In the genomic region with DNA sequence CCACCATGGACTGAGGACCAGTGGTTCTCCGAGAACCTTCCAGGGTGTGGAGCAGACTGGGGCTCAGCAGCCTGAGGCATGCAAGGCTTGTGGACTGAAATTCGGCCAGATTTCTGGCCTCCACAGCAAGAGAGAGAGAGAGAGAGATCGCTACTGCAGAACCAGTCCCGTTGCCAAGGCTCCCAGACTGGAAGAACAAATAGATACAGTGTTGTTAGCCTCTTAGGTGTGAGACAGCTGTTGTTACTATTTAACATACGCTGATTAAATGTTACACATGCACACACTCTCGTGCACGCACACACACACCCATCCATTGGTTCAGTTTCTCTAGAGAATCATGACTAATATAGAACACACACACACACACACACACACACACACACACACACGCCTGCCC, we compare ENCODE assay signal across 26 mouse cellular contexts.
DNase-seq lines count a peak whose midpoint lies in the region; ATAC-seq lines count a peak whose summit lies in the region.
"Had no signal": no experiment of that assay in that cellular context is flagged by ENCODE, and none has a peak within 500 bp of the region (broad histone marks: within the 10 kb centered on the region; RNA-seq: fewer than 3 reads in every experiment).

No protein-coding gene starts in this region.

- no peak for ATAC-seq in forebrain, embryonic 14.5 days
- ATAC-seq in forebrain, embryonic 12.5 days (ENCODE audit: low FRiP score): no peak
- ATAC-seq in erythroblast, adult 5-6 weeks (replicated peaks; ENCODE audit: low FRiP score, poor library complexity, severe bottlenecking): no peak
- ATAC-seq: activated CD4-positive, CD25-positive, alpha-beta regulatory T cell, adult 4 months; liver, embryonic 12.5 days; midbrain, embryonic 15.5 days had no signal

- 73% methylated on average over 8 of the region's 8 CpGs for whole genome bisulfite sequencing in forebrain, embryonic 14.5 days
- 85% methylated on average over 8 of the region's 8 CpGs for WGBS in forebrain, embryonic 12.5 days

- H3K9ac ChIP-seq in forebrain, embryonic 14.5 days (ENCODE audit: low read length): no peak overlapping the region
- H3K9ac ChIP-seq in forebrain, embryonic 12.5 days: no peak overlapping the region
- H3K9ac ChIP-seq: embryonic facial prominence, embryonic 13.5 days; heart, embryonic 15.5 days; hindbrain, embryonic 14.5 days; limb, embryonic 13.5 days; liver, embryonic 12.5 days; midbrain, embryonic 15.5 days had no signal

- no peak overlapping the region for H3K4me3 ChIP-seq in forebrain, embryonic 14.5 days (ENCODE audit: low read depth, low read length)
- H3K4me3 ChIP-seq in forebrain, embryonic 12.5 days (replicated peaks): no peak overlapping the region
- H3K4me3 ChIP-seq: embryonic facial prominence, embryonic 13.5 days; gastrocnemius, adult 2 months; heart, embryonic 15.5 days; limb, embryonic 13.5 days; liver, embryonic 12.5 days; midbrain, embryonic 15.5 days had no signal

- no peak overlapping the region for H3K27ac ChIP-seq in forebrain, embryonic 14.5 days (ENCODE audit: low read depth, low read length)
- no peak overlapping the region for H3K27ac ChIP-seq in forebrain, embryonic 12.5 days
- H3K27ac ChIP-seq: embryonic facial prominence, embryonic 13.5 days; gastrocnemius, adult 2 months; heart, embryonic 15.5 days; hindbrain, embryonic 14.5 days; limb, embryonic 13.5 days; liver, embryonic 12.5 days had no signal

- DNase-seq in forebrain, embryonic 14.5 days (ENCODE audit: low spot score): peak; percentile 35
- peak; percentile 28 to 53 for DNase-seq in left cerebral cortex, postnatal 14 days (ENCODE audit: low spot score in 2 of 2)
- no peak for DNase-seq in left cerebral cortex, postnatal 36 days (ENCODE audit: low spot score in 2 of 2)
- DNase-seq in right cerebral cortex, adult 2 months (ENCODE audit: low spot score in 2 of 2): peak; percentile 26 to 43
- no peak for DNase-seq in right cerebral cortex, postnatal 25 days
- DNase-seq: adrenal gland, adult 8-10 months; cerebellum, adult 2 months; cerebellum, postnatal 36 days; embryo, embryonic 11 days; gastrocnemius, adult 2 months; heart, postnatal 36 days; kidney, adult 8-10 months; kidney, postnatal 14 days; lung, adult 18-20 months; lung, postnatal 14 days; thymus, adult 18-20 months; thymus, postnatal 36 days had no signal

- H3K4me2 ChIP-seq in forebrain, embryonic 14.5 days (ENCODE audit: low read length): no peak overlapping the region
- no peak overlapping the region for H3K4me2 ChIP-seq in forebrain, embryonic 12.5 days
- H3K4me2 ChIP-seq: embryonic facial prominence, embryonic 13.5 days; heart, embryonic 15.5 days; hindbrain, embryonic 14.5 days; limb, embryonic 13.5 days; liver, embryonic 12.5 days; midbrain, embryonic 15.5 days had no signal

- no peaks in the 10 kb centered on the region for H3K36me3 ChIP-seq in forebrain, embryonic 14.5 days (ENCODE audit: control insufficient read depth, insufficient read depth, low read length)
- H3K36me3 ChIP-seq in forebrain, embryonic 12.5 days (replicated peaks): no peaks in the 10 kb centered on the region
- H3K36me3 ChIP-seq: embryonic facial prominence, embryonic 13.5 days; heart, embryonic 15.5 days; limb, embryonic 13.5 days; liver, embryonic 12.5 days; midbrain, embryonic 15.5 days had no signal

- H3K9me3 ChIP-seq in forebrain, embryonic 14.5 days (replicated peaks; ENCODE audit: control insufficient read depth, low read length): no peaks in the 10 kb centered on the region
- H3K9me3 ChIP-seq in forebrain, embryonic 12.5 days: peaks cover 3% of the 10 kb centered on the region; the same call in 1 of the 2 replicates
- H3K9me3 ChIP-seq: heart, embryonic 15.5 days; liver, embryonic 12.5 days; midbrain, embryonic 15.5 days had no signal

- intact Hi-C loops in left cerebral cortex, postnatal 14 days (cut with DNase I): no loop called here
- intact Hi-C loops in left cerebral cortex, postnatal 36 days (cut with DNase I): no loop called here

- no peaks in the 10 kb centered on the region for H3K4me1 ChIP-seq in forebrain, embryonic 14.5 days (ENCODE audit: control insufficient read depth, insufficient read depth, low read length)
- H3K4me1 ChIP-seq in forebrain, embryonic 12.5 days: no peaks in the 10 kb centered on the region
- H3K4me1 ChIP-seq: embryonic facial prominence, embryonic 13.5 days; heart, embryonic 15.5 days; limb, embryonic 13.5 days; liver, embryonic 12.5 days; midbrain, embryonic 15.5 days had no signal

- H3K27me3 ChIP-seq in forebrain, embryonic 14.5 days (replicated peaks; ENCODE audit: control insufficient read depth, insufficient read depth, low read length): no peaks in the 10 kb centered on the region
- no peaks in the 10 kb centered on the region for H3K27me3 ChIP-seq in forebrain, embryonic 12.5 days
- H3K27me3 ChIP-seq: embryonic facial prominence, embryonic 13.5 days; heart, embryonic 15.5 days; limb, embryonic 13.5 days; liver, embryonic 12.5 days; midbrain, embryonic 15.5 days had no signal

Comparison
In these comparisons a context has a peak if more than half of its experiments do, and no peak if none do; other contexts are left out.
1. DNase-seq: peak in forebrain, embryonic 14.5 days (single experiment), left cerebral cortex, postnatal 14 days (2 of 2) and right cerebral cortex, adult 2 months (2 of 2); none in left cerebral cortex, postnatal 36 days (0 of 2) and right cerebral cortex, postnatal 25 days (single experiment).